Mouse (Mus musculus): Measurements from ENCODE around the gene Gm3298. TPM values are rescaled to one million over a fixed set of nuclear protein-coding genes. Genes with fewer than 3 reads are reported as not detected.
"Not testable (repeated sequence)": the region's sequence is repeated elsewhere in the genome, so short reads cannot be mapped to it uniquely, and the experiment has no call there.

The Gm3298 gene
- polyA plus RNA-seq (2014; fragmentation: Nextera tagmentation; extraction: Ambion mirVana): not detected in 2 replicates

DNA sequence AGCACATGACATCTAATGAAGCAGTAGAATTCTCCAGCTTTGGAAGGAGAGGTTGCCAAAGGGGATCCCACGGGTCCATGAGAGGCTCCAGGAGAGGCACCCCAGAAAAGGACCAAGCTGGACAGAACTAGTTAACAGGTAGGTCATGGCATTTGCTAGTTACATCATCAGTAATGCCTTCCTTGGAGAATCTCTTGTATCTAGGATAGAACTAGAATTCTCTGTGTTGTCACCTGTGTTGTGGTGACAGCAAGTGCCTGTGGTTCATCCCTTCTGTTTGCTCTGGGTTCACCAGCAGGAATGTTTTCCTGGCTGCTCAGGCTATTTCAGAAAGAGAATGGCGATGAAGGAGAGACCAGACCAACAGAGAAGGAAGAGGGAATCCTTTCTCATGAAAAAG lies at the start of gene Gm3298:
Gene Gm3298 (plus strand): TSS at position 301 of the 400 bp plus-strand sequence.
- H3K27ac ChIP-seq; H3K4me1 ChIP-seq (replicated peaks; ENCODE audit: control insufficient read depth, insufficient read depth, low read length); H3K4me3 ChIP-seq (replicated peaks; ENCODE audit: low read length); H3K4me2 ChIP-seq (replicated peaks); H3K9ac ChIP-seq; ATAC-seq (ENCODE audit: low FRiP score); H3K9me3 ChIP-seq (ENCODE audit: control insufficient read depth, low read length); H3K27me3 ChIP-seq (ENCODE audit: control insufficient read depth, insufficient read depth, low read length); DNase-seq (ENCODE audit: low spot score); H3K36me3 ChIP-seq (replicated peaks; ENCODE audit: control insufficient read depth, insufficient read depth): not testable (repeated sequence)
- no CpG with 5 or more reads among the region's 2 CpGs for WGBS

GRCm38 (mm10) chr14:4983635-4984034 lies 32.1 kb upstream of the Gm3298 start, which contains the start of gene Gm8297:
TSS of gene Gm8297 (plus strand) at chr14:4983935.
- ATAC-seq (ENCODE audit: low FRiP score); H3K4me2 ChIP-seq (replicated peaks); H3K4me1 ChIP-seq (replicated peaks; ENCODE audit: control insufficient read depth, insufficient read depth, low read length); H3K27ac ChIP-seq; H3K27me3 ChIP-seq (ENCODE audit: control insufficient read depth, insufficient read depth, low read length); DNase-seq (ENCODE audit: low spot score); H3K9me3 ChIP-seq (ENCODE audit: control insufficient read depth, low read length); H3K36me3 ChIP-seq (replicated peaks; ENCODE audit: control insufficient read depth, insufficient read depth); H3K9ac ChIP-seq; H3K4me3 ChIP-seq (replicated peaks; ENCODE audit: low read length): not testable (repeated sequence)

DNA sequence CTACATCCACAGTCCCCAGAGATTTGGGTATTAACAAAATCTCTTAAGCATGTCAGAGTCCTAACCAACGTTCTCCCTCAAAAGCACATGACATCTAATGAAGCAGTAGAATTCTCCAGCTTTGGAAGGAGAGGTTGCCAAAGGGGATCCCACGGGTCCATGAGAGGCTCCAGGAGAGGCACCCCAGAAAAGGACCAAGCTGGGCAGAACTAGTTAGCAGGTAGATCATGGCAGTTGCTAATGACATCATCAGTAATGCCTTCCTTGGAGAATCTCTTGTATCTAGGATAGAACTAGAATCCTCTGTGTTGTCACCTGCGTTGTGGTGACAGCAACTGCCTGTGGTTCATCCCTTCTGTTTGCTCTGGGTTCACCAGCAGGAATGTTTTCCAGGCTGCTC lies 34.6 kb downstream of the Gm3298 start, which contains the start of gene 4930555G01Rik:
Gene 4930555G01Rik (plus strand): TSS at position 301 of the 400 bp plus-strand sequence.
- not testable (repeated sequence) for H3K4me2 ChIP-seq (replicated peaks); H3K36me3 ChIP-seq (replicated peaks; ENCODE audit: control insufficient read depth, insufficient read depth); H3K9me3 ChIP-seq (ENCODE audit: control insufficient read depth, low read length); H3K4me3 ChIP-seq (replicated peaks; ENCODE audit: low read length); ATAC-seq (ENCODE audit: low FRiP score); H3K27ac ChIP-seq; H3K9ac ChIP-seq; DNase-seq (ENCODE audit: low spot score); H3K4me1 ChIP-seq (replicated peaks; ENCODE audit: control insufficient read depth, insufficient read depth, low read length); H3K27me3 ChIP-seq (ENCODE audit: control insufficient read depth, insufficient read depth, low read length)
- WGBS: no CpG with 5 or more reads among the region's 3 CpGs

Other genes starting within 250 kb of the Gm3298 start
- not detected in 2 replicates for gene Gm9602, start 239.6 kb upstream of the Gm3298 start, polyA plus RNA-seq (2014; fragmentation: Nextera tagmentation; extraction: Ambion mirVana)
- gene Gm3269, start 177.8 kb upstream of the Gm3298 start, polyA plus RNA-seq (2014; fragmentation: Nextera tagmentation; extraction: Ambion mirVana): not detected in 2 replicates
- gene Gm3264, start 160.3 kb upstream of the Gm3298 start, polyA plus RNA-seq (2014; fragmentation: Nextera tagmentation; extraction: Ambion mirVana): 3.5 and 5.5 TPM in 2 replicates
- gene Gm3278, start 123.5 kb upstream of the Gm3298 start, polyA plus RNA-seq (2014; fragmentation: Nextera tagmentation; extraction: Ambion mirVana): not detected in 2 replicates
- gene Gm8297, start 32.0 kb upstream of the Gm3298 start, polyA plus RNA-seq (2014; fragmentation: Nextera tagmentation; extraction: Ambion mirVana): not detected in 2 replicates
- gene 4930555G01Rik, start 34.7 kb downstream of the Gm3298 start, polyA plus RNA-seq (2014; fragmentation: Nextera tagmentation; extraction: Ambion mirVana): not detected in 2 replicates
- gene Gm8281, start 55.1 kb downstream of the Gm3298 start, polyA plus RNA-seq (2014; fragmentation: Nextera tagmentation; extraction: Ambion mirVana): 13.2 and 16.1 TPM in 2 replicates
- gene Gm8279, start 115.6 kb downstream of the Gm3298 start, polyA plus RNA-seq (2014; fragmentation: Nextera tagmentation; extraction: Ambion mirVana): not detected in 2 replicates
- not detected in 2 replicates for gene Gm3317, start 148.6 kb downstream of the Gm3298 start, polyA plus RNA-seq (2014; fragmentation: Nextera tagmentation; extraction: Ambion mirVana)
- gene Gm8271, start 169.9 kb downstream of the Gm3298 start, polyA plus RNA-seq (2014; fragmentation: Nextera tagmentation; extraction: Ambion mirVana): not detected in 2 replicates
- gene Gm3526, start 244.7 kb downstream of the Gm3298 start, polyA plus RNA-seq (2014; fragmentation: Nextera tagmentation; extraction: Ambion mirVana): not detected in 2 replicates

Data from hindbrain, embryonic 14.5 days (tissue).